Mouse (Mus musculus) MEL (cell line): Measurements from ENCODE around the gene Meiob. TPM values are rescaled to one million over a fixed set of nuclear protein-coding genes. Genes with fewer than 3 reads are reported as not detected.

Source experiments
- DNase-seq: peaks from one replicate; pipeline ENCODE4 v3.0.0; 2011; ENCODE audit warnings: low read depth, low spot score
- H3K27ac ChIP-seq: 2 replicates; pipeline ENCODE4 v1.5.1; 2012; ENCODE audit warnings: low read depth, mild to moderate bottlenecking, control low read depth, low read length, moderate library complexity; ENCODE audit not compliant: control insufficient read depth
- H3K27me3 ChIP-seq, 2 experiments: fragments of 150-350 bp in 1 of 2; sonication (generic) in 1 of 2; 2 replicates each; pipeline ENCODE4 v1.6.1; 2012; ENCODE audit warnings: low read length in 2 of 2, mild to moderate bottlenecking in 2 of 2, improper control_type of control experiment in 1 of 2, moderate library complexity in 1 of 2; ENCODE audit not compliant: insufficient read depth in 2 of 2, control insufficient read depth in 1 of 2
- H3K36me3 ChIP-seq, 2 experiments: 2 replicates each; pipeline ENCODE4 v1.6.1; 2012 to 2014; ENCODE audit warnings: low read length in 2 of 2, improper control_type of control experiment in 1 of 2, inconsistent platforms in 1 of 2, mild to moderate bottlenecking in 1 of 2; ENCODE audit not compliant: insufficient read depth in 2 of 2, control insufficient read depth in 1 of 2
- H3K4me1 ChIP-seq, 2 experiments: fragments of 150-350 bp in 1 of 2; sonication (generic) in 1 of 2; 2 replicates each; pipeline ENCODE4 v1.6.1; 2012; ENCODE audit warnings: low read length in 2 of 2, improper control_type of control experiment in 1 of 2, mild to moderate bottlenecking in 1 of 2; ENCODE audit not compliant: insufficient read depth in 2 of 2, control insufficient read depth in 1 of 2
- H3K4me3 ChIP-seq, 2 experiments: fragments of 150-350 bp in 1 of 2; sonication (generic) in 1 of 2; 2 replicates each; pipeline ENCODE4 v1.5.1; 2012; ENCODE audit warnings: low read depth in 2 of 2, low read length in 2 of 2, mild to moderate bottlenecking in 2 of 2, moderate library complexity in 2 of 2, control low read depth in 1 of 2, improper control_type of control experiment in 1 of 2; ENCODE audit not compliant: control insufficient read depth in 1 of 2, insufficient read depth in 1 of 2
- H3K79me2 ChIP-seq: 2 replicates; pipeline ENCODE4 v1.6.1; 2012; ENCODE audit warnings: mild to moderate bottlenecking, low read length, moderate library complexity; ENCODE audit not compliant: control insufficient read depth, poor library complexity, insufficient read depth
- H3K9ac ChIP-seq: 2 replicates; pipeline ENCODE4 v1.6.1; 2012; ENCODE audit warnings: low read depth, mild to moderate bottlenecking, control low read depth, low read length, moderate library complexity; ENCODE audit not compliant: control insufficient read depth, poor library complexity, severe bottlenecking
- H3K9me3 ChIP-seq: fragments of 150-350 bp; sonication (generic); replicated peaks from 2 replicates; pipeline ENCODE4 v1.6.1; 2012; ENCODE audit warnings: mild to moderate bottlenecking, low read length, improper control_type of control experiment, moderate library complexity; ENCODE audit not compliant: insufficient read depth
- BHLHE40 ChIP-seq: IDR thresholded peaks from 2 replicates; pipeline ENCODE4 v1.6.1; 2012; ENCODE audit warnings: low read depth, mild to moderate bottlenecking, inconsistent platforms, low read length, improper control_type of control experiment, borderline replicate concordance
- CHD2 ChIP-seq: IDR thresholded peaks from 2 replicates; pipeline ENCODE4 v1.6.1; 2011; ENCODE audit warnings: low read length, improper control_type of control experiment
- CTCF ChIP-seq, 3 experiments: IDR thresholded peaks in 2 of 3; conservative IDR thresholded peaks in 1 of 3; 2 replicates each; pipeline ENCODE4 v1.5.1; 2011 to 2012; ENCODE audit warnings: low read length in 3 of 3, low read depth in 2 of 3, mild to moderate bottlenecking in 2 of 3, improper control_type of control experiment in 1 of 3, inconsistent platforms in 1 of 3, mixed read lengths in 1 of 3, moderate library complexity in 1 of 3; ENCODE audit not compliant: control insufficient read depth in 1 of 3, insufficient read depth in 1 of 3, poor library complexity in 1 of 3, severe bottlenecking in 1 of 3
- ELF1 ChIP-seq: IDR thresholded peaks from 2 replicates; pipeline ENCODE4 v1.6.1; 2014; ENCODE audit warnings: low read depth, mild to moderate bottlenecking, inconsistent platforms, low read length, improper control_type of control experiment, moderate library complexity
- EP300 ChIP-seq, 2 experiments: IDR thresholded peaks; 2 replicates each; pipeline ENCODE4 v1.6.1; 2011; ENCODE audit warnings: improper control_type of control experiment in 2 of 2, low read length in 2 of 2, low read depth in 1 of 2, mild to moderate bottlenecking in 1 of 2
- ETS1 ChIP-seq: IDR thresholded peaks from 2 replicates; pipeline ENCODE4 v1.6.1; 2012; ENCODE audit warnings: low read depth, mild to moderate bottlenecking, inconsistent platforms, low read length, improper control_type of control experiment, moderate library complexity
- GABPA ChIP-seq: IDR thresholded peaks from 2 replicates; pipeline ENCODE4 v1.6.1; 2012; ENCODE audit warnings: low read depth, mild to moderate bottlenecking, inconsistent platforms, low read length, improper control_type of control experiment, moderate library complexity
- HCFC1 ChIP-seq: IDR thresholded peaks from 2 replicates; pipeline ENCODE4 v1.6.1; 2012; ENCODE audit warnings: low read depth, mild to moderate bottlenecking, inconsistent platforms, low read length, improper control_type of control experiment, moderate library complexity
- JUND ChIP-seq: IDR thresholded peaks from 2 replicates; pipeline ENCODE4 v1.6.1; 2011; ENCODE audit warnings: low read depth, mild to moderate bottlenecking, improper control_type of control experiment, low read length
- MAZ ChIP-seq: IDR thresholded peaks from 2 replicates; pipeline ENCODE4 v1.6.1; 2012; ENCODE audit warnings: low read depth, mild to moderate bottlenecking, inconsistent platforms, low read length, improper control_type of control experiment
- MEF2A ChIP-seq: IDR thresholded peaks from 2 replicates; pipeline ENCODE4 v1.6.1; 2014; ENCODE audit warnings: low read depth, mild to moderate bottlenecking, inconsistent platforms, low read length, improper control_type of control experiment; ENCODE audit not compliant: poor library complexity, insufficient replicate concordance, severe bottlenecking; ENCODE audit errors: extremely low read depth
- MYB ChIP-seq: IDR thresholded peaks from 2 replicates; pipeline ENCODE4 v1.6.1; 2011; ENCODE audit warnings: mild to moderate bottlenecking, low read depth, low read length, improper control_type of control experiment
- MYC ChIP-seq: IDR thresholded peaks from 2 replicates; pipeline ENCODE4 v1.6.1; 2011; ENCODE audit warnings: low read depth, mild to moderate bottlenecking, low read length, improper control_type of control experiment, moderate library complexity
- NRF1 ChIP-seq: IDR thresholded peaks from 2 replicates; pipeline ENCODE4 v1.6.1; 2014; ENCODE audit warnings: low read depth, mild to moderate bottlenecking, inconsistent platforms, low read length, improper control_type of control experiment, moderate library complexity; ENCODE audit not compliant: poor library complexity, insufficient read depth, severe bottlenecking
- POLR2AphosphoS2 ChIP-seq: IDR thresholded peaks from 2 replicates; pipeline ENCODE4 v1.6.1; 2011; ENCODE audit warnings: low read length, improper control_type of control experiment
- POLR2AphosphoS5 ChIP-seq: IDR thresholded peaks from 2 replicates; pipeline ENCODE4 v1.6.1; 2012; ENCODE audit warnings: low read depth, borderline replicate concordance, mild to moderate bottlenecking, inconsistent platforms, low read length, moderate library complexity, mixed read lengths
- RAD21 ChIP-seq: IDR thresholded peaks from 2 replicates; pipeline ENCODE4 v1.6.1; 2011; ENCODE audit warnings: mild to moderate bottlenecking, low read depth, low read length, improper control_type of control experiment
- RCOR1 ChIP-seq: IDR thresholded peaks from 2 replicates; pipeline ENCODE4 v1.6.1; 2012; ENCODE audit warnings: low read depth, mild to moderate bottlenecking, inconsistent platforms, low read length, improper control_type of control experiment
- SMC3 ChIP-seq: IDR thresholded peaks from 2 replicates; pipeline ENCODE4 v1.6.1; 2011; ENCODE audit warnings: low read depth, low read length, improper control_type of control experiment
- TAL1 ChIP-seq: IDR thresholded peaks from 2 replicates; pipeline ENCODE4 v1.6.1; 2012; ENCODE audit warnings: mild to moderate bottlenecking, inconsistent platforms, low read length, moderate library complexity, mixed read lengths
- TCF12 ChIP-seq: IDR thresholded peaks from 2 replicates; pipeline ENCODE4 v1.6.1; 2014; ENCODE audit warnings: low read depth, mild to moderate bottlenecking, inconsistent platforms, low read length, improper control_type of control experiment, moderate library complexity
- UBTF ChIP-seq: IDR thresholded peaks from 2 replicates; pipeline ENCODE4 v1.6.1; 2012; ENCODE audit warnings: low read depth, mild to moderate bottlenecking, inconsistent platforms, low read length, improper control_type of control experiment, moderate library complexity, borderline replicate concordance; ENCODE audit not compliant: insufficient read depth
- USF1 ChIP-seq: IDR thresholded peaks from 2 replicates; pipeline ENCODE4 v1.6.1; 2014; ENCODE audit warnings: low read depth, mild to moderate bottlenecking, inconsistent platforms, low read length, improper control_type of control experiment, moderate library complexity
- ZMIZ1 ChIP-seq: IDR thresholded peaks from 2 replicates; pipeline ENCODE4 v1.6.1; 2012; ENCODE audit warnings: low read depth, mild to moderate bottlenecking, inconsistent platforms, low read length, improper control_type of control experiment, moderate library complexity
- polyA plus RNA-seq, 2 experiments: library from polyadenylated mRNA; stranded (reverse) in 1 of 2; unstranded in 1 of 2; fragments of >175 nt in 1 of 2; fragments of >200 nt in 1 of 2; gene quantifications; 2 replicates each; pipeline versions ENCODE4 v1.2.1 to v1.2.4; 2012; ENCODE audit warnings: low replicate concordance in 2 of 2, low read depth in 1 of 2; ENCODE audit not compliant: insufficient read length in 2 of 2, insufficient read depth in 1 of 2, missing spikeins in 1 of 2
- total RNA-seq: library from RNA; depleted of rRNA; stranded (reverse); fragments of 300-350 nt; gene quantifications from 2 replicates; pipeline ENCODE4 v1.2.3, GENCODE M21; 2012

The Meiob gene
- total and polyA plus RNA-seq, 3 experiments = 0.11 to 0.15 TPM; not detected in 1

DNA sequence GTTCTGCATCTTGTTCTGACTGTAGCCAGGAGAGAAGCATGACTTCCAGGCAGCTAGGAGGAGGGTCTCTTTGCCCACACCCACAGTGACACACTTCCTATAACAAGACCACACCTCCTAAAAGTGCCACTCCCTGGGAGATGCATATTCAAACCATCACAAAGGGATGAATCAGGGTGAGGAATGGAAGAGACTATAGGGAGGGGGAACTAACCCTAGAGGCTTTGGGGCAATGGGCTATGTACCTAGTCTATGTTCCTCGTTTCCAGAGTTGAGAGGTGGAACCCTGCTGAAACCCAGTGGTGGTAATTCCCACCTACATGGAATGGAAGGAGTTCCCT lies 70.3 kb downstream of the Meiob start:
- H3K9me3 ChIP-seq = no peaks in the 10 kb centered on the region
- DNase-seq = no peak

DNA sequence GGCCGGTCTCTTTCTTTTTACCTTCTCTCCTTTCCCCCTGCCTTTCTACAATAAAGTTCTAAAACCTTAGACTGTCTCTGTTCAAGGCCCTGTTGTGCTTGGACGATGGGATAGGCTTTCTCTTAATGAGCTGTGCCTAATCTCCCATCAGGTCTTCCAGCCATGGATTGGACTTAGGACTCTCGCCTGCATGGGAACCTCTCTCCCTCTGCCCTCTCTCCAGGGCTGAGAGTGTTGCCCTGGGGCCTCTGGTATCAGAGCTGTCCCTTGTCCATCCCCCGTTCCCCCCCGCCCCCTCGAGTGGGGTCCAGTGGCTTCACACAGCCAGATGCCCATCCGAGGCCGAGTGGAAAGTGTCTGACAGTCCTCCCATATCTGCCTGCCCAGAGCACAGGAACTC lies 70.9 kb downstream of the Meiob start:
- Histone ChIP-seq H3K27me3 (peaks cover 1 to 2% of the 10 kb centered on the region in 2 experiments; a peak in 3 of 4 replicates), H3K4me1 (no peaks in the 10 kb centered on the region), H3K9me3 (no peaks in the 10 kb centered on the region), H3K4me3 (no peak overlapping the region), H3K36me3 (no peaks in the 10 kb centered on the region), H3K27ac (no peak overlapping the region), H3K9ac (no peak overlapping the region), H3K79me2 (no peaks in the 10 kb centered on the region)
- DNase-seq = no peak
- TF ChIP-seq UBTF = no peak
- no peak for TF ChIP-seq TAL1
- TF ChIP-seq JUND = no peak
- TF ChIP-seq EP300 (IDR thresholded peaks at IDR 0.05; ENCODE audit: low read depth in 1 of 2, low read length in 2 of 2) = no peak
- no peak for TF ChIP-seq TCF12
- TF ChIP-seq CHD2 = no peak
- no peak for TF ChIP-seq GABPA
- TF ChIP-seq HCFC1 = no peak
- no peak for TF ChIP-seq RCOR1
- no peak for TF ChIP-seq NRF1
- no peak for TF ChIP-seq USF1
- TF ChIP-seq CTCF (IDR thresholded peaks at IDR 0.05 in 2 of 3, conservative IDR thresholded peaks at IDR 0.05 in 1 of 3; ENCODE audit: control insufficient read depth in 1 of 3, insufficient read depth in 1 of 3, low read depth in 2 of 3, low read length in 3 of 3, poor library complexity in 1 of 3, severe bottlenecking in 1 of 3) = no peak
- no peak for TF ChIP-seq MEF2A
- no peak for TF ChIP-seq BHLHE40
- no peak for TF ChIP-seq ZMIZ1
- no peak for TF ChIP-seq SMC3
- TF ChIP-seq MYB = no peak

More for the DNA sequence above, 70.3 kb downstream of the Meiob start:
- H3K27ac ChIP-seq = no peak overlapping the region
- no peaks in the 10 kb centered on the region for H3K79me2 ChIP-seq
- H3K4me1 ChIP-seq = no peaks in the 10 kb centered on the region
- no peaks in the 10 kb centered on the region for H3K36me3 ChIP-seq
- peaks cover 1 to 2% of the 10 kb centered on the region in 2 experiments; a peak in 3 of 4 replicates for H3K27me3 ChIP-seq
- H3K9ac ChIP-seq = no peak overlapping the region
- no peak for TF ChIP-seq GABPA
- TF ChIP-seq MYC = no peak
- TF ChIP-seq RCOR1 = no peak
- TF ChIP-seq RAD21 = no peak
- TF ChIP-seq ELF1 = no peak
- TF ChIP-seq POLR2AphosphoS5 = no peak
- no peak for TF ChIP-seq ETS1
- no peak for TF ChIP-seq SMC3
- no peak for TF ChIP-seq POLR2AphosphoS2
- no peak for TF ChIP-seq MAZ
- H3K4me3 ChIP-seq = no peak overlapping the region
